In genomic region chr16:38432498-38433425, GRCm38 (mm10) we compare ENCODE assay signal across 10 mouse cellular contexts. TPM values are rescaled to one million over a fixed set of nuclear protein-coding genes. Genes with fewer than 3 reads are reported as not detected.
DNase-seq lines count a peak whose midpoint lies in the region; ATAC-seq and TF ChIP-seq lines count a peak whose summit lies in the region.
"Had no signal": no experiment of that assay in that cellular context is flagged by ENCODE, and none has a peak within 500 bp of the region (broad histone marks: within the 10 kb centered on the region; RNA-seq: fewer than 3 reads in every experiment).

TSS of gene Pla1a (minus strand) at chr16:38433145.

- H3K9ac ChIP-seq in neural tube, embryonic 15.5 days (replicated peaks) = no peak within 1 kb of the TSS
- H3K9ac ChIP-seq: heart, embryonic 15.5 days had no signal

- H3K4me2 ChIP-seq in neural tube, embryonic 15.5 days = no peak within 1 kb of the TSS
- H3K4me2 ChIP-seq: heart, embryonic 15.5 days had no signal

- no peak for ATAC-seq in monocyte, adult 5-6 weeks (replicated peaks; ENCODE audit: insufficient number of reproducible peaks, low FRiP score, low TSS enrichment, poor library complexity, severe bottlenecking)
- no peak for ATAC-seq in neural tube, embryonic 15.5 days (ENCODE audit: low FRiP score)

- H3K4me3 ChIP-seq in testis, adult 2 months (ENCODE audit: control insufficient read depth, low read depth, low read length) = no peak within 1 kb of the TSS
- H3K4me3 ChIP-seq in brown adipose tissue, adult 24 weeks (ENCODE audit: insufficient read depth, low read depth, low read length) = peak within 1 kb of the TSS; percentile 36
- H3K4me3 ChIP-seq in neural tube, embryonic 15.5 days (replicated peaks) = no peak within 1 kb of the TSS
- H3K4me3 ChIP-seq: heart, embryonic 15.5 days had no signal

- H3K9me3 ChIP-seq in neural tube, embryonic 15.5 days (replicated peaks) = no peaks in the 10 kb centered on the region
- H3K9me3 ChIP-seq: heart, embryonic 15.5 days had no signal

- H3K36me3 ChIP-seq in testis, adult 2 months (ENCODE audit: control insufficient read depth, insufficient read depth, low read length) = no peaks in the 10 kb centered on the region
- no peaks in the 10 kb centered on the region for H3K36me3 ChIP-seq in neural tube, embryonic 15.5 days
- H3K36me3 ChIP-seq: heart, embryonic 15.5 days had no signal

- no peaks in the 10 kb centered on the region for H3K27me3 ChIP-seq in testis, adult 2 months (ENCODE audit: control insufficient read depth, insufficient read depth, low read length)
- H3K27me3 ChIP-seq in neural tube, embryonic 15.5 days (replicated peaks) = no peaks in the 10 kb centered on the region
- H3K27me3 ChIP-seq: heart, embryonic 15.5 days had no signal

- no peak for DNase-seq in testis, postnatal 14 days (ENCODE audit: low spot score)
- DNase-seq in kidney, postnatal 10 days = peak; percentile 39
- no peak for DNase-seq in cerebellum, adult 9-10 months
- DNase-seq in retina, embryonic 14.5 days (ENCODE audit: low spot score) = no peak

- TF ChIP-seq CTCF in testis, adult 2 months (IDR thresholded peaks at IDR 0.05; ENCODE audit: control insufficient read depth, insufficient read depth, insufficient replicate concordance, low read depth, low read length) = no peak

- H3K4me1 ChIP-seq in testis, adult 2 months (ENCODE audit: control insufficient read depth, insufficient read depth, low read length) = peaks cover 6% of the 10 kb centered on the region
- no peaks in the 10 kb centered on the region for H3K4me1 ChIP-seq in brown adipose tissue, adult 24 weeks (ENCODE audit: control insufficient read depth, insufficient read depth, insufficient read length, low read length)
- no peaks in the 10 kb centered on the region for H3K4me1 ChIP-seq in neural tube, embryonic 15.5 days

- peak within 1 kb of the TSS; percentile 71 for H3K27ac ChIP-seq in testis, adult 2 months (ENCODE audit: control insufficient read depth, insufficient read depth, low read depth, low read length)
- H3K27ac ChIP-seq in brown adipose tissue, adult 24 weeks (replicated peaks; ENCODE audit: low read depth, low read length) = peak within 1 kb of the TSS; percentile 63
- H3K27ac ChIP-seq in neural tube, embryonic 15.5 days (replicated peaks) = no peak within 1 kb of the TSS

- TF ChIP-seq POLR2A in testis, adult 2 months (IDR thresholded peaks at IDR 0.05; ENCODE audit: control insufficient read depth, low read depth, low read length) = no peak

- WGBS in neural tube, embryonic 15.5 days = 79% methylated on average over 11 of the region's 11 CpGs

RNA-seq across cellular contexts. Expression of gene Pla1a, which starts in this region (rescaled TPM):
- polyA plus RNA-seq in testis, adult 2 months (2012; rRNA removed) = 3.7 and 4.7 TPM in 2 replicates
- polyA plus RNA-seq in brown adipose tissue, adult 24 weeks (2012; ENCODE audit: insufficient read depth, insufficient read length, missing spikeins) = 11.3 and 14.4 TPM in 2 replicates
- total RNA-seq in monocyte, adult 5-6 weeks (2017) = not detected in 3 replicates
- 1.2 and 1.4 TPM in 2 replicates for polyA plus RNA-seq in neural tube, embryonic 15.5 days (2015; fragmentation: Nextera tagmentation; extraction: Ambion mirVana)
- polyA plus RNA-seq: embryonic facial prominence, embryonic 11.5 days had no signal
